18 mouse cellular contexts compared by ENCODE assay signal in genomic region chr2:11512127-11512526, GRCm38 (mm10).
"Had no signal": no experiment of that assay in that cellular context is flagged by ENCODE, and none has a peak within 500 bp of the region (broad histone marks: within the 10 kb centered on the region; RNA-seq: fewer than 3 reads in every experiment).

No protein-coding gene starts in this region.

- H3K27me3 ChIP-seq: limb, embryonic 12.5 days; limb, embryonic 15.5 days; midbrain, embryonic 12.5 days; midbrain, embryonic 15.5 days; neural tube, embryonic 12.5 days; neural tube, embryonic 15.5 days; stomach, embryonic 15.5 days had no signal

- DNase-seq: kidney, adult 9 months; kidney, postnatal 14 days; kidney, postnatal 4 days; left cerebral cortex, postnatal 4 days; liver, postnatal 0 days; lung, embryonic 14.5 days; retina, postnatal 1 day; right cerebral cortex, postnatal 25 days; spleen, adult 18-20 months; thymus, postnatal 36 days had no signal

- ATAC-seq: midbrain, embryonic 15.5 days had no signal

- H3K4me1 ChIP-seq: limb, embryonic 12.5 days; midbrain, embryonic 12.5 days; midbrain, embryonic 15.5 days; neural tube, embryonic 12.5 days; neural tube, embryonic 15.5 days; stomach, embryonic 15.5 days had no signal

- H3K4me3 ChIP-seq: limb, embryonic 12.5 days; limb, embryonic 15.5 days; midbrain, embryonic 12.5 days; midbrain, embryonic 15.5 days; neural tube, embryonic 12.5 days; neural tube, embryonic 15.5 days; stomach, embryonic 15.5 days had no signal

- H3K27ac ChIP-seq: limb, embryonic 12.5 days; limb, embryonic 15.5 days; liver, embryonic 14.5 days; midbrain, embryonic 12.5 days; midbrain, embryonic 15.5 days; neural tube, embryonic 12.5 days; neural tube, embryonic 15.5 days; stomach, embryonic 15.5 days had no signal

- H3K36me3 ChIP-seq: limb, embryonic 12.5 days; limb, embryonic 15.5 days; midbrain, embryonic 12.5 days; midbrain, embryonic 15.5 days; neural tube, embryonic 12.5 days; neural tube, embryonic 15.5 days; stomach, embryonic 15.5 days had no signal

- H3K9me3 ChIP-seq: limb, embryonic 12.5 days; limb, embryonic 15.5 days; midbrain, embryonic 12.5 days; midbrain, embryonic 15.5 days; neural tube, embryonic 12.5 days; neural tube, embryonic 15.5 days; stomach, embryonic 15.5 days had no signal
